Mouse (Mus musculus) c-Kit-positive CD71-positive TER-119-negative erythroid progenitor cells, embryonic 14.5 days (primary cell): ENCODE measurements around the gene Gm20661.
A peak's percentile ranks its signal among the peaks of the same experiment; 100 is the strongest.
"Not testable (repeated sequence)": the region's sequence is repeated elsewhere in the genome, so short reads cannot be mapped to it uniquely, and the experiment has no call there.

Source experiments
- DNase-seq: peaks from one replicate; pipeline ENCODE4 v3.0.0-alpha.2; 2013; ENCODE audit warnings: low read depth

The Gm20661 gene

GRCm38 (mm10) chr9:108001922-108002770 is 19.3 kb downstream of the Gm20661 start, which contains the start of gene Ip6k1:
Gene Ip6k1, plus strand, starts transcription at chr9:108002501.
- DNase-seq: peak; percentile 100

DNA sequence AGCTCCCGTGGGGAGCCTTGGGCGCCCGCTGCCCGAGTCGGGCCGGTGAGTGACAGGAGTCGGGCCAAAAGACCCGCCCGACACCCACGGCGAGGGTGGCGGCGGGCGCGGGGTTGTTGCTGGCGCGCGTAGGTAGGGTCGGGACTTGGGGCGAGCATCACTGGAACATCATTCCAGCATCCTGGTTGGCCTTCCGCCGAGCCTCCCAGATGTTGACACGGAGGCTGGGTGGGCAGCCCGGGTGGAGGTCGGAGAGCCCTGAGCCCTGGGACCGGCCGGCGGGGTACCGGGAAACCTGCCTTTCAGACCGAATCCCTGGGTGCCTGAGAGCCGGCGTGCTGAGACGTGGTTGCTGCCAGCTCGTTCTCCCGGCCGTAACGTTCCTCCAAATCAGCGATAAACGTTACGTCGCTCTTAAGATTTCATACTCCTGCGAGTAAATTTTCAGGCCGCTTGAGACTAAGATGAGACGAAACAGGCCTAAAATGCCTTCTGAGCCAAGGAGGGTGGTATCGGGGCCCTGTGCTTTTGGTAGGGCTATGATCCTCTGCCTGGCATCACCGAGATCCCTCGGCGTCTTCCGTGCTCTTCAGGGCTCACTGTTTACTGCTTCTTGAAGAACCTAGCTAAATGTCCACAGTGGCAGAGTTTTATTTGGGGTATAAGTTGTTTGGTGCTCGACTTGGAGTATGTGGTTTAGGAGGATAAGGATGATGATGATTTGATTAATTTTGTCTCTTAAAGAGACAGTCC is 20.1 kb downstream of the Gm20661 start:
- peak; percentile 28 for DNase-seq

DNA sequence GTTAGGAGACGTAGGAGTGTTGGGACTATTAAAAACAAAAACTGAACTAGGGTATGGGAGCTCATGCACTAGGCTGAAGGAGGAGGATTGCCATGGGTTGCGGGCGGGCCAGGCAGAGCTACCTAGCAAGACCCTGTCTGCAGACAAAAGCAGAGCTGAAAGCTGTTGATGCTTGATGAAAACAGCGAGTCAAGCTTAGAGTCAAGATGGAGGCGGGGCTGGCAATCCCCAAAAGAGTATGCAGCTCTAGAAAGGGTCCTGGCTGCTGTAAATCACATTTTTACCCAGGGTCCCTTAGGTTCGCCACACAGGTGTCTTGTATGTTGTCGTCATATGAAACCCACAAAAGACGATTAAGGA is 20.7 kb downstream of the Gm20661 start:
- DNase-seq: no peak

- DNase-seq: no peak
Observed at GRCm38 (mm10) chr9:108008041-108008440, 25.2 kb downstream of the Gm20661 start.

DNA sequence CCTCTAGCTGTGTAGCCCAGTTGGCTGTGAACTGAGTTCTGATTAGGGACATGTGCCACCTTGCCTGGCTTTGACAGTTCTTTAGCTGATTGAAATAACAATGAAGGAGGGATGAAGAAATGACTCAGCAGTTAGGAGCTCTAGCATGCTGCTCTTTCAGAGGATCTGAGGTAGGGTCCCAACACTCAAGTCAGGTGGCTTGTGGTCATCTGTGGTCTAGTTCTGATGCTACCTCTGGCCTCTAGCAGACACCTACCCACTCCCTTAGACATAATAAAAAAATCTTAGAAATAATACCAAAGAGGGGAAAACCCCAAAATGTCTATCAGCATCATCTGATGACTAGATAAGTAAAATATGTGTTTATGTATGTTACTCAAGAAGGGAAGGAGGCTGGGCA is 27.5 kb downstream of the Gm20661 start:
- no peak for DNase-seq

- not testable (repeated sequence) for DNase-seq
Observed at GRCm38 (mm10) chr9:108013577-108013976, 30.7 kb downstream of the Gm20661 start.

GRCm38 (mm10) chr9:108017127-108017526 is 34.3 kb downstream of the Gm20661 start:
- no peak for DNase-seq

GRCm38 (mm10) chr9:108020741-108021140 is 37.9 kb downstream of the Gm20661 start:
- DNase-seq: no peak

DNA sequence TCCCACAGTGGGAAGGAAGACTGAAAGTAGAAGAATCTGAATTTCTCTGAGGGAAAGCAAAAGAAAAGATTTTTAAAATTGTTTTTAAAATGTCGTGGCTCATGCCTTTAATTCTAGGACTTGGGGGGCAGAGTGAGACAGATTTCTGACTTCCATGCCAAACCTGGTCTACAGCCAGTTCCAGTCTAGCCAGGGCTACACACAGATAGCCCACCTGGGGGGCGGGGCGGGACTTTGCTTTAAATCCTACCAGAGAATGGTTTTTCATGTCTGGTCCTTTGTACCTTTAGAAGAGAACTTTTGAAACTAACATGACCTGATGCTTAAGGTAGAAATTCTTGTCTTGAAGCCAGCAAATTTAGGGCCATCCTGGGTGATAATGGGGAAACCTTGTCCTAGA is 40.4 kb downstream of the Gm20661 start:
- no peak for DNase-seq

- DNase-seq: no peak
Observed at GRCm38 (mm10) chr9:108026584-108026983, 43.7 kb downstream of the Gm20661 start.

DNA sequence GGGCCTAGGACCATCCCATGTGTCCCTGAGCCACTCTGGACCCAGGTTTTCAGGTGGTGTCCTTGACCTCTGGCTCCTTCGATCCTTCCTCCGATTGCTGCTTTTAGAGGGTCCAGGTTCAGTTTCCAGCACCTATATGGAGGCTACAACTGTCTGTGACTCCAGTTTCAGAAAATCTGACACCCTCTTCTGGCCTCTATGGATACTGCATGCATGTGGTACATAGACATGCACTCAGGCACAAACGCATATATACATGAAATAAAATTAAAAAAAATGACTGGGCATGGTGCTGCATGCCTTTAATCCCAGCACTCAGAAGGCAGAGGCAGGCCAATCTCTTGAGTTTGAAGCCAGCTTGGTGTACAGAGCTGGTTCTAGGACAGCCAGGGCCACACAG is 45.0 kb downstream of the Gm20661 start:
- DNase-seq: no peak

DNA sequence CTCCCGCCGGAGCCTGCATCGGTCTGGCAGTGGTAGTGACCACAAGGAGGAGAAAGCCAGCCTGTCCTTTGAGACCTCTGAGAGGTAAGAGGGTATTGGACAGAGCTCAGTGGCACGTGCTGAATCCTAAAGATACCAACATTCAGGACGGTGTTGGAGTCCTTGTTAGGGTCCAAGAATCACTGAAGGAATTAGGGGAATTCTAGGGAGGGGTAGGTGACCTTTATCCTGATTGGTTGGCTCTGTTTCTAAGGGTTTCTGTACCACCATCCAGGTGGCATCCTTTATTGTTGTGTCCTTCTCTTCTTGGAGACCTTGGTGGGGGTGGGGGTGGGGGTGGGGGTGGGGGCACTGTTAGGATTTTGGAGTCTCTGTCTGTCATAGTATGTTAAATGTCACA is 49.3 kb downstream of the Gm20661 start:
- DNase-seq: no peak

- peak; percentile 61 for DNase-seq
Observed at GRCm38 (mm10) chr9:108035331-108036156, 52.7 kb downstream of the Gm20661 start.
